Mouse (Mus musculus): ENCODE data around the gene Olfr1223. TPM values are rescaled to one million over a fixed set of nuclear protein-coding genes. Genes with fewer than 3 reads are reported as not detected.

Olfr1223 gene
- polyA plus RNA-seq, 1 experiment from 2014 or later: not detected

GRCm38 (mm10) chr2:89105651-89106050 lies 45.7 kb downstream of the Olfr1223 start:
- Histone ChIP-seq H3K4me2 (ENCODE audit: low read depth, low read length) (no peak overlapping the region), H3K27me3 (ENCODE audit: control insufficient read depth, insufficient read depth, low read length) (no peaks in the 10 kb centered on the region), H3K4me1 (ENCODE audit: control insufficient read depth, insufficient read depth, low read length) (no peaks in the 10 kb centered on the region), H3K4me3 (ENCODE audit: low read depth, low read length) (no peak overlapping the region), H3K9me3 (ENCODE audit: control insufficient read depth, low read length) (no peaks in the 10 kb centered on the region), H3K27ac (ENCODE audit: low read depth, low read length) (no peak overlapping the region), H3K36me3 (ENCODE audit: control insufficient read depth, insufficient read depth, low read length) (no peaks in the 10 kb centered on the region), H3K9ac (replicated peaks; ENCODE audit: low read depth, low read length) (no peak overlapping the region)
- ATAC-seq (ENCODE audit: low read depth): no peak

- 95% methylated on average over 1 of the region's 1 CpGs for WGBS
- H3K4me1 ChIP-seq (ENCODE audit: control insufficient read depth, insufficient read depth, low read length): no peaks in the 10 kb centered on the region
- H3K4me3 ChIP-seq (ENCODE audit: low read depth, low read length): no peak overlapping the region
- H3K9ac ChIP-seq (replicated peaks; ENCODE audit: low read depth, low read length): no peak overlapping the region
- no peak overlapping the region for H3K4me2 ChIP-seq (ENCODE audit: low read depth, low read length)
- H3K9me3 ChIP-seq (ENCODE audit: control insufficient read depth, low read length): no peaks in the 10 kb centered on the region
- no peaks in the 10 kb centered on the region for H3K36me3 ChIP-seq (ENCODE audit: control insufficient read depth, insufficient read depth, low read length)
- no peaks in the 10 kb centered on the region for H3K27me3 ChIP-seq (ENCODE audit: control insufficient read depth, insufficient read depth, low read length)
- H3K27ac ChIP-seq (ENCODE audit: low read depth, low read length): no peak overlapping the region
- ATAC-seq (ENCODE audit: low read depth): no peak
These were observed 57.5 kb downstream of the Olfr1223 start for GRCm38 (mm10) chr2:89093848-89094247.

Other genes starting within 250 kb of the Olfr1223 start
- not detected in 2 replicates for gene Olfr1208, start 249.2 kb downstream of the Olfr1223 start, polyA plus RNA-seq (2014; fragmentation: Nextera tagmentation; extraction: Ambion mirVana)
- gene Olfr1209, start 236.4 kb downstream of the Olfr1223 start, polyA plus RNA-seq (2014; fragmentation: Nextera tagmentation; extraction: Ambion mirVana): not detected in 2 replicates
- not detected in 2 replicates for gene Olfr1211, start 213.4 kb downstream of the Olfr1223 start, polyA plus RNA-seq (2014; fragmentation: Nextera tagmentation; extraction: Ambion mirVana)
- gene Olfr1212, start 197.6 kb downstream of the Olfr1223 start, polyA plus RNA-seq (2014; fragmentation: Nextera tagmentation; extraction: Ambion mirVana): not detected in 2 replicates
- not detected in 2 replicates for gene Gm13762, start 171.3 kb downstream of the Olfr1223 start, polyA plus RNA-seq (2014; fragmentation: Nextera tagmentation; extraction: Ambion mirVana)
- not detected in 2 replicates for gene Olfr1214, start 158.9 kb downstream of the Olfr1223 start, polyA plus RNA-seq (2014; fragmentation: Nextera tagmentation; extraction: Ambion mirVana)
- not detected in 2 replicates for gene Olfr1215, start 144.6 kb downstream of the Olfr1223 start, polyA plus RNA-seq (2014; fragmentation: Nextera tagmentation; extraction: Ambion mirVana)
- gene Olfr1216, start 133.2 kb downstream of the Olfr1223 start, polyA plus RNA-seq (2014; fragmentation: Nextera tagmentation; extraction: Ambion mirVana): not detected in 2 replicates
- gene Olfr1217, start 119.5 kb downstream of the Olfr1223 start, polyA plus RNA-seq (2014; fragmentation: Nextera tagmentation; extraction: Ambion mirVana): not detected in 2 replicates
- gene Olfr1218, start 90.4 kb downstream of the Olfr1223 start, polyA plus RNA-seq (2014; fragmentation: Nextera tagmentation; extraction: Ambion mirVana): not detected in 2 replicates
- not detected in 2 replicates for gene Olfr1219, start 68.0 kb downstream of the Olfr1223 start, polyA plus RNA-seq (2014; fragmentation: Nextera tagmentation; extraction: Ambion mirVana)
- gene Olfr1220, start 44.7 kb downstream of the Olfr1223 start, polyA plus RNA-seq (2014; fragmentation: Nextera tagmentation; extraction: Ambion mirVana): not detected in 2 replicates
- gene Olfr1221, start 34.3 kb downstream of the Olfr1223 start, polyA plus RNA-seq (2014; fragmentation: Nextera tagmentation; extraction: Ambion mirVana): not detected in 2 replicates
- not detected in 2 replicates for gene Olfr1222, start 18.5 kb downstream of the Olfr1223 start, polyA plus RNA-seq (2014; fragmentation: Nextera tagmentation; extraction: Ambion mirVana)
- gene Olfr1224-ps1, start 12.5 kb upstream of the Olfr1223 start, polyA plus RNA-seq (2014; fragmentation: Nextera tagmentation; extraction: Ambion mirVana): not detected in 2 replicates
- not detected in 2 replicates for gene Olfr1225, start 23.1 kb upstream of the Olfr1223 start, polyA plus RNA-seq (2014; fragmentation: Nextera tagmentation; extraction: Ambion mirVana)
- gene Olfr1226, start 48.5 kb upstream of the Olfr1223 start, polyA plus RNA-seq (2014; fragmentation: Nextera tagmentation; extraction: Ambion mirVana): not detected in 2 replicates
- gene Olfr1228, start 102.5 kb upstream of the Olfr1223 start, polyA plus RNA-seq (2014; fragmentation: Nextera tagmentation; extraction: Ambion mirVana): not detected in 2 replicates
- gene Olfr1229, start 136.5 kb upstream of the Olfr1223 start, polyA plus RNA-seq (2014; fragmentation: Nextera tagmentation; extraction: Ambion mirVana): not detected in 2 replicates
- gene Olfr1230, start 145.7 kb upstream of the Olfr1223 start, polyA plus RNA-seq (2014; fragmentation: Nextera tagmentation; extraction: Ambion mirVana): not detected in 2 replicates
- gene Olfr1231, start 155.5 kb upstream of the Olfr1223 start, polyA plus RNA-seq (2014; fragmentation: Nextera tagmentation; extraction: Ambion mirVana): not detected in 2 replicates
- gene Olfr1232, start 178.1 kb upstream of the Olfr1223 start, polyA plus RNA-seq (2014; fragmentation: Nextera tagmentation; extraction: Ambion mirVana): not detected in 2 replicates
- not detected in 2 replicates for gene Olfr1233, start 190.8 kb upstream of the Olfr1223 start, polyA plus RNA-seq (2014; fragmentation: Nextera tagmentation; extraction: Ambion mirVana)
- gene Olfr1234, start 213.3 kb upstream of the Olfr1223 start, polyA plus RNA-seq (2014; fragmentation: Nextera tagmentation; extraction: Ambion mirVana): not detected in 2 replicates